Mouse (Mus musculus): ENCODE measurements around the gene Nlrc4. TPM values are rescaled to one million over a fixed set of nuclear protein-coding genes. Genes with fewer than 3 reads are reported as not detected.
"Not testable (repeated sequence)": the region's sequence is repeated elsewhere in the genome, so short reads cannot be mapped to it uniquely, and the experiment has no call there.

Gene Nlrc4
- polyA plus RNA-seq, 1 experiment from 2014 or later: 0.22 TPM

- Histone ChIP-seq H3K9ac (ENCODE audit: low read depth, low read length) (no peak overlapping the region), H3K36me3 (ENCODE audit: control insufficient read depth, insufficient read depth, low read length) (no peaks in the 10 kb centered on the region), H3K9me3 (ENCODE audit: control insufficient read depth, low read length) (no peaks in the 10 kb centered on the region), H3K27ac (ENCODE audit: low read depth, low read length) (no peak overlapping the region), H3K4me1 (replicated peaks; ENCODE audit: control insufficient read depth, insufficient read depth, low read length) (no peaks in the 10 kb centered on the region), H3K27me3 (ENCODE audit: control insufficient read depth, insufficient read depth, low read length) (no peaks in the 10 kb centered on the region), H3K4me3 (ENCODE audit: low read depth, low read length) (no peak overlapping the region), H3K4me2 (replicated peaks; ENCODE audit: low read depth, low read length) (no peak overlapping the region)
- DNase-seq (ENCODE audit: low spot score) (no peak), ATAC-seq (ENCODE audit: low FRiP score) (no peak)
- 89% methylated on average over 14 of the region's 14 CpGs for WGBS
Observed at GRCm38 (mm10) chr17:74480361-74481069, 21.6 kb upstream of the Nlrc4 start.

DNA sequence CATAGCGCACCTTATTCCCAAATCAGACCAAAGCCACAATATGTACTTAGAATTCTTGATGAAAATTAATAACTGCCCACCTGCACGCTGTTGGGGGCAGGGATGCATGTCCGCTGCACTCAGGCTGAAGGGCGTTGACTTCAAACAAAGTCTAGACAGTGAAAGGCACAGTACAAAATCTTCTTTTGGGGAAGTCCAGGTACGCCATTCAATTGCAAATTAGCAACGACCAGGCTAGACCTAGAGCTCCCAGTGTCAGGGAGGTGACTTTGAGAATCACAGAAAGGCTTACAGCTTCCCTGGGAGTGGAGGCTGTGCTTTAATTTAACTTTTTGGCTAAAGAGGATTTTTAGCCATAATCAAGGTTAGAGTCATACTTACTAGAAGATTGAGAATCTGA is 11.2 kb upstream of the Nlrc4 start:
- not testable (repeated sequence) for DNase-seq (ENCODE audit: low spot score); H3K27me3 ChIP-seq (ENCODE audit: control insufficient read depth, insufficient read depth, low read length); H3K36me3 ChIP-seq (ENCODE audit: control insufficient read depth, insufficient read depth, low read length); H3K27ac ChIP-seq (ENCODE audit: low read depth, low read length); H3K4me3 ChIP-seq (ENCODE audit: low read depth, low read length); H3K4me2 ChIP-seq (replicated peaks; ENCODE audit: low read depth, low read length); ATAC-seq (ENCODE audit: low FRiP score); H3K9ac ChIP-seq (ENCODE audit: low read depth, low read length); H3K4me1 ChIP-seq (replicated peaks; ENCODE audit: control insufficient read depth, insufficient read depth, low read length); H3K9me3 ChIP-seq (ENCODE audit: control insufficient read depth, low read length)
- 83% methylated on average over 6 of the region's 6 CpGs for WGBS

GRCm38 (mm10) chr17:74467981-74468380 is 9.0 kb upstream of the Nlrc4 start:
- not testable (repeated sequence) for H3K9ac ChIP-seq (ENCODE audit: low read depth, low read length); H3K27me3 ChIP-seq (ENCODE audit: control insufficient read depth, insufficient read depth, low read length); H3K27ac ChIP-seq (ENCODE audit: low read depth, low read length); H3K9me3 ChIP-seq (ENCODE audit: control insufficient read depth, low read length); H3K4me3 ChIP-seq (ENCODE audit: low read depth, low read length); H3K4me2 ChIP-seq (replicated peaks; ENCODE audit: low read depth, low read length); ATAC-seq (ENCODE audit: low FRiP score); H3K4me1 ChIP-seq (replicated peaks; ENCODE audit: control insufficient read depth, insufficient read depth, low read length); DNase-seq (ENCODE audit: low spot score); H3K36me3 ChIP-seq (ENCODE audit: control insufficient read depth, insufficient read depth, low read length)
- WGBS: 82% methylated on average over 2 of the region's 2 CpGs

- Histone ChIP-seq H3K4me3 (ENCODE audit: low read depth, low read length) (no peak overlapping the region), H3K9ac (ENCODE audit: low read depth, low read length) (no peak overlapping the region), H3K36me3 (ENCODE audit: control insufficient read depth, insufficient read depth, low read length) (no peaks in the 10 kb centered on the region), H3K27ac (ENCODE audit: low read depth, low read length) (no peak overlapping the region), H3K4me2 (replicated peaks; ENCODE audit: low read depth, low read length) (no peak overlapping the region), H3K4me1 (replicated peaks; ENCODE audit: control insufficient read depth, insufficient read depth, low read length) (no peaks in the 10 kb centered on the region), H3K9me3 (ENCODE audit: control insufficient read depth, low read length) (no peaks in the 10 kb centered on the region), H3K27me3 (ENCODE audit: control insufficient read depth, insufficient read depth, low read length) (no peaks in the 10 kb centered on the region)
- no peak for ATAC-seq (ENCODE audit: low FRiP score)
- DNase-seq (ENCODE audit: low spot score): no peak
Observed at GRCm38 (mm10) chr17:74463510-74463909, 4.6 kb upstream of the Nlrc4 start.

DNA sequence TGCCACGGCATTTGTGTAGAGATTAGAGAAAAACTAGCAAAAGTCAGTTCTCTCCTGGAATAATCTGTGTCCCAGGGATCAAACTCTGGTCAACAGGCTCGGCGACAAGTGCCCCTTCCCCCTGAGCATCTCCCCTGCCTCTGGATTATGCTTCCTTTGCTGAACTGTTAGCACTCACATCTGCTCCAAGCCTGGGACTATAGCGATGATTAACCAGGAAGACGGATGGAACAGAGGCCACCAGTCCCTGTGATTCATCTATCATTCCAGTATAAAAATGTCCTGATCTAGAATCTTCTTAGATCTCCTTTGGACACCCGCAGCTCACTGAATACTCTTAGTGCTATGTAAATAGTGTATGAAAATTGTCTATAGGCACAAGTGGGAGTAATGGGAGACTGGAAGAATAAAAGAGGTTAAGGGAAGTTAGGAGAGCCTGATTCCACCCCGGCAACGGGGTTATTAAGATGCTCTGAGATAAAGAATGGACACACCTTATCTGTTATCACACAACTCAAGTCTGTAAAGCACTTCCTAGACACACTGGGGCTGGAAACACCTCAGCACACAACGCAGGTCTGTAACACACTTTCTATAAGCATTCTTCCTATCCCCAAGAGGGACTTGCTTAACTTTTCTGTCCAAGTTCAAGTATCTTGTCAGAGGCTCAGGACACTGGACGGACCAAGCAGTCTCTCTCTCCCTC is 817 bp downstream of the Nlrc4 start:
- Histone ChIP-seq H3K4me2 (replicated peaks; ENCODE audit: low read depth, low read length) (no peak overlapping the region), H3K9me3 (ENCODE audit: control insufficient read depth, low read length) (no peaks in the 10 kb centered on the region), H3K9ac (ENCODE audit: low read depth, low read length) (no peak overlapping the region), H3K4me3 (ENCODE audit: low read depth, low read length) (no peak overlapping the region), H3K4me1 (replicated peaks; ENCODE audit: control insufficient read depth, insufficient read depth, low read length) (no peaks in the 10 kb centered on the region), H3K27ac (ENCODE audit: low read depth, low read length) (no peak overlapping the region), H3K36me3 (ENCODE audit: control insufficient read depth, insufficient read depth, low read length) (no peaks in the 10 kb centered on the region), H3K27me3 (ENCODE audit: control insufficient read depth, insufficient read depth, low read length) (no peaks in the 10 kb centered on the region)
- WGBS: 81% methylated on average over 10 of the region's 10 CpGs
- DNase-seq (ENCODE audit: low spot score) (no peak), ATAC-seq (ENCODE audit: low FRiP score) (no peak)

- ATAC-seq (ENCODE audit: low FRiP score) (no peak), DNase-seq (ENCODE audit: low spot score) (no peak)
- Histone ChIP-seq H3K9ac (ENCODE audit: low read depth, low read length) (no peak overlapping the region), H3K27me3 (ENCODE audit: control insufficient read depth, insufficient read depth, low read length) (no peaks in the 10 kb centered on the region), H3K27ac (ENCODE audit: low read depth, low read length) (no peak overlapping the region), H3K36me3 (ENCODE audit: control insufficient read depth, insufficient read depth, low read length) (no peaks in the 10 kb centered on the region), H3K4me1 (replicated peaks; ENCODE audit: control insufficient read depth, insufficient read depth, low read length) (no peaks in the 10 kb centered on the region), H3K4me3 (ENCODE audit: low read depth, low read length) (no peak overlapping the region), H3K4me2 (replicated peaks; ENCODE audit: low read depth, low read length) (no peak overlapping the region), H3K9me3 (ENCODE audit: control insufficient read depth, low read length) (no peaks in the 10 kb centered on the region)
- 92% methylated on average over 5 of the region's 5 CpGs for WGBS
Observed at GRCm38 (mm10) chr17:74456825-74457224, 2.1 kb downstream of the Nlrc4 start.

- H3K27me3 ChIP-seq (ENCODE audit: control insufficient read depth, insufficient read depth, low read length): no peaks in the 10 kb centered on the region
Observed at GRCm38 (mm10) chr17:74455426-74455825, 3.5 kb downstream of the Nlrc4 start.

GRCm38 (mm10) chr17:74454660-74455059 is 4.3 kb downstream of the Nlrc4 start:
- no peak for DNase-seq (ENCODE audit: low spot score)
- no peak overlapping the region for H3K4me3 ChIP-seq (ENCODE audit: low read depth, low read length)
- H3K27me3 ChIP-seq (ENCODE audit: control insufficient read depth, insufficient read depth, low read length): no peaks in the 10 kb centered on the region
- H3K4me2 ChIP-seq (replicated peaks; ENCODE audit: low read depth, low read length): no peak overlapping the region
- H3K36me3 ChIP-seq (ENCODE audit: control insufficient read depth, insufficient read depth, low read length): no peaks in the 10 kb centered on the region
- 90% methylated on average over 1 of the region's 1 CpGs for WGBS
- no peak for ATAC-seq (ENCODE audit: low FRiP score)
- H3K9me3 ChIP-seq (ENCODE audit: control insufficient read depth, low read length): no peaks in the 10 kb centered on the region
- H3K9ac ChIP-seq (ENCODE audit: low read depth, low read length): no peak overlapping the region
- H3K27ac ChIP-seq (ENCODE audit: low read depth, low read length): no peak overlapping the region
- no peaks in the 10 kb centered on the region for H3K4me1 ChIP-seq (replicated peaks; ENCODE audit: control insufficient read depth, insufficient read depth, low read length)

More at GRCm38 (mm10) chr17:74455426-74455825, 3.5 kb downstream of the Nlrc4 start:
- Histone ChIP-seq H3K9me3 (ENCODE audit: control insufficient read depth, low read length) (no peaks in the 10 kb centered on the region), H3K4me1 (replicated peaks; ENCODE audit: control insufficient read depth, insufficient read depth, low read length) (no peaks in the 10 kb centered on the region), H3K9ac (ENCODE audit: low read depth, low read length) (no peak overlapping the region), H3K4me3 (ENCODE audit: low read depth, low read length) (no peak overlapping the region), H3K4me2 (replicated peaks; ENCODE audit: low read depth, low read length) (no peak overlapping the region), H3K27ac (ENCODE audit: low read depth, low read length) (no peak overlapping the region), H3K36me3 (ENCODE audit: control insufficient read depth, insufficient read depth, low read length) (no peaks in the 10 kb centered on the region)
- DNase-seq (ENCODE audit: low spot score) (no peak), ATAC-seq (ENCODE audit: low FRiP score) (no peak)
- WGBS: 98% methylated on average over 4 of the region's 4 CpGs

GRCm38 (mm10) chr17:74453928-74454327 is 5.0 kb downstream of the Nlrc4 start:
- no peak overlapping the region for H3K4me2 ChIP-seq (replicated peaks; ENCODE audit: low read depth, low read length)
- 86% methylated on average over 3 of the region's 3 CpGs for WGBS
- H3K4me1 ChIP-seq (replicated peaks; ENCODE audit: control insufficient read depth, insufficient read depth, low read length): no peaks in the 10 kb centered on the region
- DNase-seq (ENCODE audit: low spot score) (no peak), ATAC-seq (ENCODE audit: low FRiP score) (no peak)
- no peaks in the 10 kb centered on the region for H3K36me3 ChIP-seq (ENCODE audit: control insufficient read depth, insufficient read depth, low read length)
- H3K27ac ChIP-seq (ENCODE audit: low read depth, low read length): no peak overlapping the region
- H3K4me3 ChIP-seq (ENCODE audit: low read depth, low read length): no peak overlapping the region
- no peak overlapping the region for H3K9ac ChIP-seq (ENCODE audit: low read depth, low read length)
- no peaks in the 10 kb centered on the region for H3K9me3 ChIP-seq (ENCODE audit: control insufficient read depth, low read length)
- no peaks in the 10 kb centered on the region for H3K27me3 ChIP-seq (ENCODE audit: control insufficient read depth, insufficient read depth, low read length)

Data from hindbrain, embryonic 11.5 days (tissue).